Mouse (Mus musculus): ENCODE data around the gene Fbxw24. TPM values are rescaled to one million over a fixed set of nuclear protein-coding genes. Genes with fewer than 3 reads are reported as not detected.

Fbxw24 gene
- not detected for total RNA-seq (2023)

GRCm38 (mm10) chr9:109625957-109626356 is at the start of gene Fbxw24:
Fbxw24 (minus strand) TSS chr9:109626057.

DNA sequence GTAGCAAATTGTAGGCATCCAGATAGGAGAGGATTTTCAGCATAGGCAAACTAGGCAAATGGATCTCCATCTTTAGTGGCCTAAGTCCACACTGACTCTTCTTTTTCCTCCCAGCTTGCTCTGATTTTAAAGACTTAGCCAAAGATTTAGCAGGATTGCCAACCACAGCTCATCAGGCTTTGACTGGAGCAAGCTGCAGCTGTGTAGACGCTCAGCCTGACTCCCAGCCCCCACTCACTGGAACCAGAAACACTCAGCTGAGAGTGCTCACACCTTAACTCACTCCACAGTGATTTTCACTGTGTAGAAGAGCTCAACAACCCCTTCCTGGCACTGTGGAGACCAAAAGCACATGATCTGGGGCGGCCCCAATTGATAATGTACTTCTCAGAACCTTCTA is 38.7 kb upstream of the Fbxw24 start, which contains the start of gene Fbxw25:
Fbxw25 (minus strand) TSS at position 101 of the 400 bp plus-strand sequence.

GRCm38 (mm10) chr9:109568162-109568561 is 57.7 kb downstream of the Fbxw24 start, which contains the start of gene Fbxw15:
Fbxw15 (minus strand) TSS chr9:109568262.

Other genes with a start within 250 kb of the Fbxw24 start
- not detected for gene Fbxw22, start 221.8 kb downstream of the Fbxw24 start, total RNA-seq (2023)
- gene Fbxw16, start 176.9 kb downstream of the Fbxw24 start, total RNA-seq (2023), result not detected
- gene Fbxw19, start 130.2 kb downstream of the Fbxw24 start, total RNA-seq (2023), result not detected
- not detected for gene Fbxw15, start 57.8 kb downstream of the Fbxw24 start, total RNA-seq (2023)
- not detected for gene Fbxw25, start 38.6 kb upstream of the Fbxw24 start, total RNA-seq (2023)
- gene Fbxw18, start 76.6 kb upstream of the Fbxw24 start, total RNA-seq (2023), result not detected
- gene Fbxw26, start 120.0 kb upstream of the Fbxw24 start, total RNA-seq (2023), result not detected
- gene Fbxw27, start 164.6 kb upstream of the Fbxw24 start, total RNA-seq (2023), result not detected
- not detected for gene Spink8, start 186.2 kb upstream of the Fbxw24 start, total RNA-seq (2023)
- gene Nme6, start 206.7 kb upstream of the Fbxw24 start, total RNA-seq (2023), result 10 to 100 TPM in 1 of 2 experiments, 1 to 10 TPM in 1; 10.0 TPM
- 1 to 10 TPM; 1.4 to 1.8 TPM for gene Camp, start 223.6 kb upstream of the Fbxw24 start, total RNA-seq (2023)
- gene Cdc25a, start 249.5 kb upstream of the Fbxw24 start, total RNA-seq (2023), result 10 to 100 TPM; 10.6 to 15.0 TPM

All from T-cell, adult 66 days (primary cell).